Mouse (Mus musculus): ENCODE results near the gene Creb3. TPM values are rescaled to one million over a fixed set of nuclear protein-coding genes. Genes with fewer than 3 reads are reported as not detected.
"Not testable (repeated sequence)": the region's sequence is repeated elsewhere in the genome, so short reads cannot be mapped to it uniquely, and the experiment has no call there.

Creb3 gene
- polyA plus RNA-seq, 1 experiment from 2014 or later, result 43.3 TPM

GRCm38 (mm10) chr4:43549055-43549454 lies 13.1 kb upstream of the Creb3 start:
- Histone ChIP-seq H3K9me3 (ENCODE audit: control insufficient read depth, low read length) (no peaks in the 10 kb centered on the region), H3K4me1 (ENCODE audit: control insufficient read depth, insufficient read depth, low read length) (no peaks in the 10 kb centered on the region), H3K27me3 (ENCODE audit: control insufficient read depth, insufficient read depth, low read length) (no peaks in the 10 kb centered on the region), H3K27ac (replicated peaks; ENCODE audit: low read depth, low read length) (no peak overlapping the region), H3K4me2 (ENCODE audit: low read depth, severe bottlenecking) (no peak overlapping the region), H3K36me3 (ENCODE audit: control insufficient read depth, insufficient read depth, low read length) (peaks cover 70% of the 10 kb centered on the region), H3K4me3 (ENCODE audit: low read depth, low read length) (no peak overlapping the region), H3K9ac (ENCODE audit: low read length) (no peak overlapping the region)
- ATAC-seq (ENCODE audit: insufficient number of reproducible peaks, low FRiP score, low TSS enrichment, low read depth) (no peak), DNase-seq (ENCODE audit: low spot score) (no peak)
- WGBS, result 87% methylated on average over 12 of the region's 12 CpGs

- 86% methylated on average over 6 of the region's 6 CpGs for WGBS
- ATAC-seq (ENCODE audit: insufficient number of reproducible peaks, low FRiP score, low TSS enrichment, low read depth); H3K9ac ChIP-seq (ENCODE audit: low read length); H3K27ac ChIP-seq (replicated peaks; ENCODE audit: low read depth, low read length); H3K9me3 ChIP-seq (ENCODE audit: control insufficient read depth, low read length); H3K4me1 ChIP-seq (ENCODE audit: control insufficient read depth, insufficient read depth, low read length); DNase-seq (ENCODE audit: low spot score); H3K4me2 ChIP-seq (ENCODE audit: low read depth, severe bottlenecking); H3K4me3 ChIP-seq (ENCODE audit: low read depth, low read length); H3K27me3 ChIP-seq (ENCODE audit: control insufficient read depth, insufficient read depth, low read length): not testable (repeated sequence)
- H3K36me3 ChIP-seq (ENCODE audit: control insufficient read depth, insufficient read depth, low read length), result peaks cover 61% of the 10 kb centered on the region
Measured at GRCm38 (mm10) chr4:43551854-43552253, 10.3 kb upstream of the Creb3 start.

- Histone ChIP-seq H3K27ac (replicated peaks; ENCODE audit: low read depth, low read length) (no peak overlapping the region), H3K4me2 (ENCODE audit: low read depth, severe bottlenecking) (no peak overlapping the region), H3K9me3 (ENCODE audit: control insufficient read depth, low read length) (no peaks in the 10 kb centered on the region), H3K4me3 (ENCODE audit: low read depth, low read length) (no peak overlapping the region), H3K27me3 (ENCODE audit: control insufficient read depth, insufficient read depth, low read length) (no peaks in the 10 kb centered on the region), H3K9ac (ENCODE audit: low read length) (no peak overlapping the region), H3K36me3 (ENCODE audit: control insufficient read depth, insufficient read depth, low read length) (peaks cover 59% of the 10 kb centered on the region), H3K4me1 (ENCODE audit: control insufficient read depth, insufficient read depth, low read length) (no peaks in the 10 kb centered on the region)
- ATAC-seq (ENCODE audit: insufficient number of reproducible peaks, low FRiP score, low TSS enrichment, low read depth) (no peak), DNase-seq (ENCODE audit: low spot score) (no peak)
- 85% methylated on average over 5 of the region's 5 CpGs for WGBS
Measured at GRCm38 (mm10) chr4:43552437-43552836, 9.7 kb upstream of the Creb3 start.

GRCm38 (mm10) chr4:43553891-43554290 lies 8.2 kb upstream of the Creb3 start:
- H3K27ac ChIP-seq (replicated peaks; ENCODE audit: low read depth, low read length), result no peak overlapping the region
- no peaks in the 10 kb centered on the region for H3K27me3 ChIP-seq (ENCODE audit: control insufficient read depth, insufficient read depth, low read length)
- no peak for ATAC-seq (ENCODE audit: insufficient number of reproducible peaks, low FRiP score, low TSS enrichment, low read depth)
- no peak overlapping the region for H3K9ac ChIP-seq (ENCODE audit: low read length)
- H3K4me1 ChIP-seq (ENCODE audit: control insufficient read depth, insufficient read depth, low read length), result peaks cover 13% of the 10 kb centered on the region
- H3K4me2 ChIP-seq (ENCODE audit: low read depth, severe bottlenecking), result no peak overlapping the region
- H3K4me3 ChIP-seq (ENCODE audit: low read depth, low read length), result no peak overlapping the region
- H3K9me3 ChIP-seq (ENCODE audit: control insufficient read depth, low read length), result no peaks in the 10 kb centered on the region
- H3K36me3 ChIP-seq (ENCODE audit: control insufficient read depth, insufficient read depth, low read length), result peaks cover 53% of the 10 kb centered on the region
- no peak for DNase-seq (ENCODE audit: low spot score)

GRCm38 (mm10) chr4:43555926-43556325 lies 6.2 kb upstream of the Creb3 start:
- 92% methylated on average over 7 of the region's 7 CpGs for whole genome bisulfite sequencing
- H3K4me1 ChIP-seq (ENCODE audit: control insufficient read depth, insufficient read depth, low read length), result peaks cover 28% of the 10 kb centered on the region
- no peak overlapping the region for H3K9ac ChIP-seq (ENCODE audit: low read length)
- DNase-seq (ENCODE audit: low spot score), result no peak
- ATAC-seq (ENCODE audit: insufficient number of reproducible peaks, low FRiP score, low TSS enrichment, low read depth), result no peak
- H3K9me3 ChIP-seq (ENCODE audit: control insufficient read depth, low read length), result no peaks in the 10 kb centered on the region
- H3K4me2 ChIP-seq (ENCODE audit: low read depth, severe bottlenecking), result no peak overlapping the region
- no peaks in the 10 kb centered on the region for H3K27me3 ChIP-seq (ENCODE audit: control insufficient read depth, insufficient read depth, low read length)
- H3K4me3 ChIP-seq (ENCODE audit: low read depth, low read length), result no peak overlapping the region
- H3K27ac ChIP-seq (replicated peaks; ENCODE audit: low read depth, low read length), result no peak overlapping the region
- peaks cover 35% of the 10 kb centered on the region for H3K36me3 ChIP-seq (ENCODE audit: control insufficient read depth, insufficient read depth, low read length)

GRCm38 (mm10) chr4:43558028-43558630 lies 4.0 kb upstream of the Creb3 start:
- Histone ChIP-seq H3K9ac (ENCODE audit: low read length) (peak overlapping the region; percentile 2), H3K36me3 (ENCODE audit: control insufficient read depth, insufficient read depth, low read length) (peaks cover 23% of the 10 kb centered on the region), H3K27me3 (ENCODE audit: control insufficient read depth, insufficient read depth, low read length) (no peaks in the 10 kb centered on the region), H3K27ac (replicated peaks; ENCODE audit: low read depth, low read length) (peak overlapping the region; percentile 67; the same call in 1 of the 2 replicates), H3K4me2 (ENCODE audit: low read depth, severe bottlenecking) (peak overlapping the region; percentile 32), H3K4me3 (ENCODE audit: low read depth, low read length) (no peak overlapping the region), H3K4me1 (ENCODE audit: control insufficient read depth, insufficient read depth, low read length) (peaks cover 33% of the 10 kb centered on the region), H3K9me3 (ENCODE audit: control insufficient read depth, low read length) (no peaks in the 10 kb centered on the region)
- ATAC-seq (ENCODE audit: insufficient number of reproducible peaks, low FRiP score, low TSS enrichment, low read depth) (no peak), DNase-seq (ENCODE audit: low spot score) (peak; percentile 34)
- WGBS, result 51% methylated on average over 5 of the region's 5 CpGs

GRCm38 (mm10) chr4:43558631-43559356 lies 3.3 kb upstream of the Creb3 start:
- Histone ChIP-seq H3K9ac (ENCODE audit: low read length) (peak overlapping the region; percentile 2; the same call in 1 of the 2 replicates), H3K36me3 (ENCODE audit: control insufficient read depth, insufficient read depth, low read length) (peaks cover 18% of the 10 kb centered on the region), H3K27ac (replicated peaks; ENCODE audit: low read depth, low read length) (peak overlapping the region; percentile 67; the same call in 1 of the 2 replicates), H3K4me1 (ENCODE audit: control insufficient read depth, insufficient read depth, low read length) (peaks cover 33% of the 10 kb centered on the region), H3K4me2 (ENCODE audit: low read depth, severe bottlenecking) (peak overlapping the region; percentile 32), H3K4me3 (ENCODE audit: low read depth, low read length) (no peak overlapping the region), H3K27me3 (ENCODE audit: control insufficient read depth, insufficient read depth, low read length) (no peaks in the 10 kb centered on the region), H3K9me3 (ENCODE audit: control insufficient read depth, low read length) (no peaks in the 10 kb centered on the region)
- ATAC-seq (ENCODE audit: insufficient number of reproducible peaks, low FRiP score, low TSS enrichment, low read depth) (no peak), DNase-seq (ENCODE audit: low spot score) (peak; percentile 67)
- WGBS, result 27% methylated on average over 13 of the region's 13 CpGs

GRCm38 (mm10) chr4:43559519-43560242 lies 2.5 kb upstream of the Creb3 start:
- DNase-seq (ENCODE audit: low spot score) (no peak), ATAC-seq (ENCODE audit: insufficient number of reproducible peaks, low FRiP score, low TSS enrichment, low read depth) (no peak)
- Histone ChIP-seq H3K4me2 (ENCODE audit: low read depth, severe bottlenecking) (peak overlapping the region; percentile 70), H3K9ac (ENCODE audit: low read length) (no peak overlapping the region), H3K27me3 (ENCODE audit: control insufficient read depth, insufficient read depth, low read length) (no peaks in the 10 kb centered on the region), H3K4me1 (ENCODE audit: control insufficient read depth, insufficient read depth, low read length) (peaks cover 33% of the 10 kb centered on the region), H3K27ac (replicated peaks; ENCODE audit: low read depth, low read length) (no peak overlapping the region), H3K4me3 (ENCODE audit: low read depth, low read length) (no peak overlapping the region), H3K9me3 (ENCODE audit: control insufficient read depth, low read length) (no peaks in the 10 kb centered on the region), H3K36me3 (ENCODE audit: control insufficient read depth, insufficient read depth, low read length) (peaks cover 15% of the 10 kb centered on the region)
- WGBS, result 81% methylated on average over 13 of the region's 13 CpGs
